Mouse (Mus musculus): ENCODE results near the gene Ptgir. TPM values are rescaled to one million over a fixed set of nuclear protein-coding genes. Genes with fewer than 3 reads are reported as not detected.

Ptgir gene
- total and polyA plus RNA-seq, 3 experiments: 1.9 to 5.2 (median 2.9) TPM

DNA sequence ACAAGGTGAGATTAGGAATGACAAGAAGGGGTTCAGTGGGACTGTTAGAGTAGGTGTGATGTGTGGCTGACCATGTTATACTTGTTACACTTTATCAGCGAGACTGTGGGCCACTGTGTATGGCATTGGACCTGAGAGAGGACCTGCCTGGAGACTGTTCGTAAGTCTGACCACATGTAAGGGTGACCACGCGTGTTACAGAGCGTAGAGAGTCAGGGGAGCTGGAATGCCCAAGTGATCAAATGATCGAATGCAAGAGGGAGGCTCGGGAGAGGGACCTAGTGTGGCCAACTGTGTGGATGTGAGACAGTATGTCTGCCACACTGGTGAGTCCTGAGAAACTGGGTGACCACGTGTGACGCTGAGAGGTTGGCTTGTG lies 13.9 kb upstream of the Ptgir start:
- TF ChIP-seq POLR2A (IDR thresholded peaks at IDR 0.05; ENCODE audit: insufficient read depth, low read depth, low read length): no peak
- Histone ChIP-seq H3K79me2 (replicated peaks; ENCODE audit: control insufficient read depth, insufficient read depth, low read length) (no peaks in the 10 kb centered on the region), H3K27me3 (ENCODE audit: control insufficient read depth, insufficient read depth, low read length) (no peaks in the 10 kb centered on the region), H3K4me3 (no peak overlapping the region), H3K27ac (no peak overlapping the region), H3K9ac (ENCODE audit: low read depth, low read length) (no peak overlapping the region), H3K36me3 (ENCODE audit: control insufficient read depth, insufficient read depth, low read length) (no peaks in the 10 kb centered on the region), H3K4me1 (ENCODE audit: control insufficient read depth, insufficient read depth, low read length) (no peaks in the 10 kb centered on the region; the same call in 1 of the 2 replicates)
- intact Hi-C loops (cut with DNase I): loop anchor here (1.0 to 5.0 kb wide), 3 partner anchors 18 to 145 kb away; no protein-coding TSS in a partner anchor
- WGBS: 37% methylated on average over 9 of the region's 9 CpGs
- no peak for DNase-seq

DNA sequence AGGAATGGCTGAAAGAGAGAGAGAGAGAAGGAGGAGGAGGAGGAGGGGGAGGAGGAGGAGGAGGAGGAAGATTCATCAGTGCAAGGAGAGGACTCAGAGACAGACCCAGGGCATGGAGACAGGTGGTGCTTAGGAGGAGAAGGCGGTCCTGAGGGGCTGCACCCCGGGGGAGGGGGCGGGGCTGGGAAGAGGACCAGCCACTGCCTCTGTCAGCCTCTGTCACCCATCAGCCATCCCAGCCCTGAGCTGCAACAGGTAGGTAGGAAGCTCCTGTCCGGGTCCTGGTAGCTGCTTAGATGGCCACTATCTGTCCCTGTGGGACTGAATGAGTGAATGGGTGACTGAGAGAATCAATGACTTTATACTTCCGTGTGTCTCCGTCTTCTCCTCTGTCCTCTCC lies 12.7 kb upstream of the Ptgir start:
- DNase-seq: no peak
- H3K4me1 ChIP-seq (ENCODE audit: control insufficient read depth, insufficient read depth, low read length): no peaks in the 10 kb centered on the region; the same call in 1 of the 2 replicates
- no peak for TF ChIP-seq EP300 (IDR thresholded peaks at IDR 0.05; ENCODE audit: insufficient read depth, low read depth, low read length)
- no peak for TF ChIP-seq POLR2A (IDR thresholded peaks at IDR 0.05; ENCODE audit: insufficient read depth, low read depth, low read length)
- no peak for TF ChIP-seq CTCF (IDR thresholded peaks at IDR 0.05)
- intact Hi-C loops (cut with DNase I): loop anchor here (2.0 to 5.0 kb wide), 2 partner anchors 81 to 146 kb away; no protein-coding TSS in a partner anchor
- no peaks in the 10 kb centered on the region for H3K27me3 ChIP-seq (ENCODE audit: control insufficient read depth, insufficient read depth, low read length)
- H3K27ac ChIP-seq: no peak overlapping the region
- 25% methylated on average over 5 of the region's 6 CpGs for WGBS
- H3K79me2 ChIP-seq (replicated peaks; ENCODE audit: control insufficient read depth, insufficient read depth, low read length): no peaks in the 10 kb centered on the region
- no peak overlapping the region for H3K9ac ChIP-seq (ENCODE audit: low read depth, low read length)
- H3K36me3 ChIP-seq (ENCODE audit: control insufficient read depth, insufficient read depth, low read length): no peaks in the 10 kb centered on the region
- no peak overlapping the region for H3K4me3 ChIP-seq

DNA sequence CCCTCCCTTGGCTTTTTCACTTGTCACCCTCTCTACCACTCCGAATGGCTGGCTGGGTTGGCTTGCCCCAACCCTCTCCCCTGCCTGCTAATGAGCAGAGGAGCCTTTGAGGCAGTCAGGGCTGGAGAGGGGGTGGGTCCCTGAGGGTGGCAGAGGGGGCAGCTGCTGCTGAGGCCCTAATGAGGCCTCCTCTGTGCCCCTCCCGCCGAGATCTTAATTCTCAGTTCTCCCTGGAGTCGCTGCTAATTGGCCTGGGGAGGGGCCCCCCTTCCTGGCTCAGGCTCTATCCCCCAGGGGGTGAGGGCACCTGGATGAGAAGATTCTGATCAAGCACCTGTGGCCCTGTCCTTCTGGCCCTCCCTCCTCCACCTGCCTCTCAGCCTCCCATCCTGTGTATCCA lies 12.0 kb upstream of the Ptgir start:
- no peak for TF ChIP-seq POLR2A (IDR thresholded peaks at IDR 0.05; ENCODE audit: insufficient read depth, low read depth, low read length)
- no peak for TF ChIP-seq EP300 (IDR thresholded peaks at IDR 0.05; ENCODE audit: insufficient read depth, low read depth, low read length)
- TF ChIP-seq CTCF (IDR thresholded peaks at IDR 0.05): no peak
- Histone ChIP-seq H3K9ac (ENCODE audit: low read depth, low read length) (no peak overlapping the region), H3K4me3 (no peak overlapping the region), H3K36me3 (ENCODE audit: control insufficient read depth, insufficient read depth, low read length) (no peaks in the 10 kb centered on the region), H3K27ac (no peak overlapping the region), H3K27me3 (ENCODE audit: control insufficient read depth, insufficient read depth, low read length) (no peaks in the 10 kb centered on the region), H3K79me2 (replicated peaks; ENCODE audit: control insufficient read depth, insufficient read depth, low read length) (no peaks in the 10 kb centered on the region), H3K4me1 (ENCODE audit: control insufficient read depth, insufficient read depth, low read length) (no peaks in the 10 kb centered on the region; the same call in 1 of the 2 replicates)
- intact Hi-C loops (cut with DNase I): loop anchor here (5.0 kb wide), 1 partner anchor 147 kb away; no protein-coding TSS in a partner anchor
- 27% methylated on average over 4 of the region's 4 CpGs for WGBS
- no peak for DNase-seq

DNA sequence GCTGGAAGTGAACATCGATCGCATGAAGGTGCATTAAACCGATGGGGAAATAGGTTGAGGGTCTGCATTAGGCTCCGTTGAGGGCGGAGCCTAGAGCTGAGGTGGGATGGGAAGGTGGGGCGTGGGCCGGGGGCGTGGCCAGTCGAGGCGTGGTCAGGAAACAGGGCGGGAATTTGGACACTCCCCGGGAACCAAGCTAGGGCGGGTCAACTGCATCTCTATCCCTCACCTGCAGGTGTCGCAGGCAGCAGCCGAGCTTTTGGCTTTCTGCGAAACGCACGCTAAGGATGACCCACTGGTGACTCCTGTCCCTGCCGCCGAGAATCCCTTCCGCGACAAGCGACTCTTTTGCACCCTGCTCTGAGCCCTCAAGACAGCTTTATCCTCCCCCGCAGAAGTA lies 11.3 kb upstream of the Ptgir start:
- peak; percentile 80 to 84 for DNase-seq
- intact Hi-C loops (cut with DNase I): loop anchor here (1.0 to 5.0 kb wide), 2 partner anchors 18 to 148 kb away; no protein-coding TSS in a partner anchor
- TF ChIP-seq EP300 (IDR thresholded peaks at IDR 0.05; ENCODE audit: insufficient read depth, low read depth, low read length) (no peak), CTCF (IDR thresholded peaks at IDR 0.05) (peak; percentile 93), POLR2A (IDR thresholded peaks at IDR 0.05; ENCODE audit: insufficient read depth, low read depth, low read length) (no peak)
- H3K27me3 ChIP-seq (ENCODE audit: control insufficient read depth, insufficient read depth, low read length): no peaks in the 10 kb centered on the region
- H3K27ac ChIP-seq: no peak overlapping the region
- no peaks in the 10 kb centered on the region for H3K79me2 ChIP-seq (replicated peaks; ENCODE audit: control insufficient read depth, insufficient read depth, low read length)
- H3K4me3 ChIP-seq: no peak overlapping the region
- no peaks in the 10 kb centered on the region; the same call in 1 of the 2 replicates for H3K4me1 ChIP-seq (ENCODE audit: control insufficient read depth, insufficient read depth, low read length)
- H3K9ac ChIP-seq (ENCODE audit: low read depth, low read length): no peak overlapping the region
- no peaks in the 10 kb centered on the region for H3K36me3 ChIP-seq (ENCODE audit: control insufficient read depth, insufficient read depth, low read length)
- WGBS: 2% methylated on average over 24 of the region's 24 CpGs

DNA sequence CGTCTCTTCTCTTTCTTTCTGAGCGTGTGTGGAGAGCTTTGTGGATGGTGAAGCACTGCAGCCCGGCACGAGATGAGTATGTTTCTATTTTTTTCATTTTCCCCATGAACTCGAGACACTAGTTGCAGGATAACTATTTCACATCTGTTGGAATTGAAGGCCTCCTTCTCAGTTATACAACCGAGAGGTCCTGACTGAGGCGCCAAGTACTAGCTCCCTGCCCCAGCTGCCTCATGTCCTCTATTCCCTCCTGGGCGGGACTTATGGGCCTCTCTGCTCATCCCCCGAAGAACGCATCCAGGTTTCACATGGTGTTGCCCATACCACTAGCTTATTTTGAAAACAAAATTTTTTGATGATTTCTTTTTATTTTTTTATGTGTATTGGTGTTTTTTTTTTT lies 10.8 kb upstream of the Ptgir start:
- no peak overlapping the region for H3K4me3 ChIP-seq

DNA sequence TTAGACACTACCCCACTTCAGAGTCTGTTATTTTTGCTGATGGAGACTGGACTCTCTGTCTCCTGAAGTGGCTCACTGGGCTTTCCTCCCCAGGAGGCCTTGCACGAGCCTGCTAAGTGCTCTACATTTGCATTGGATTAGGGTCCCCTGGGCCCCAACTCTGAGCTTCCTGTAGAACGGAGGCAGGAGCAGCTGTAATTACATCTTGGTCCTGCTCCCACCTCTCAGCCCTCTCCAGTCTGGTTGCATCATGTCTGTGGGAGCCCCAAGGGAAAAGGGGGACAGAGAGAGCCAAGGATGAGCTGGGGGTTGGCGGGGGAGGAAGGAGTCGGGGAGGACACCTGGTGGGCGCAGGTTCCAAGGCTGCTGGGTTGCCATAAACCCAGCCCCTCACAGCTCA lies 5.8 kb upstream of the Ptgir start:
- intact Hi-C loops (cut with DNase I): no loop called here
- peak in 1 of 2 experiments; percentile 26 for DNase-seq
- H3K27me3 ChIP-seq (ENCODE audit: control insufficient read depth, insufficient read depth, low read length): no peaks in the 10 kb centered on the region
- H3K4me1 ChIP-seq (ENCODE audit: control insufficient read depth, insufficient read depth, low read length): peaks cover under 1% of the 10 kb centered on the region; the same call in 1 of the 2 replicates
- no peaks in the 10 kb centered on the region for H3K36me3 ChIP-seq (ENCODE audit: control insufficient read depth, insufficient read depth, low read length)
- 37% methylated on average over 5 of the region's 5 CpGs for WGBS
- H3K9ac ChIP-seq (ENCODE audit: low read depth, low read length): no peak overlapping the region
- no peak overlapping the region for H3K27ac ChIP-seq
- TF ChIP-seq EP300 (IDR thresholded peaks at IDR 0.05; ENCODE audit: insufficient read depth, low read depth, low read length): no peak
- TF ChIP-seq POLR2A (IDR thresholded peaks at IDR 0.05; ENCODE audit: insufficient read depth, low read depth, low read length): no peak
- no peak for TF ChIP-seq CTCF (IDR thresholded peaks at IDR 0.05)
- H3K4me3 ChIP-seq: no peak overlapping the region
- no peaks in the 10 kb centered on the region for H3K79me2 ChIP-seq (replicated peaks; ENCODE audit: control insufficient read depth, insufficient read depth, low read length)

More for the DNA sequence above, 10.8 kb upstream of the Ptgir start:
- H3K4me1 ChIP-seq (ENCODE audit: control insufficient read depth, insufficient read depth, low read length): no peaks in the 10 kb centered on the region; the same call in 1 of the 2 replicates
- 32% methylated on average over 10 of the region's 10 CpGs for whole genome bisulfite sequencing
- H3K9ac ChIP-seq (ENCODE audit: low read depth, low read length): no peak overlapping the region
- TF ChIP-seq CTCF (IDR thresholded peaks at IDR 0.05) (no peak), POLR2A (IDR thresholded peaks at IDR 0.05; ENCODE audit: insufficient read depth, low read depth, low read length) (no peak), EP300 (IDR thresholded peaks at IDR 0.05; ENCODE audit: insufficient read depth, low read depth, low read length) (no peak)
- no peaks in the 10 kb centered on the region for H3K27me3 ChIP-seq (ENCODE audit: control insufficient read depth, insufficient read depth, low read length)
- H3K79me2 ChIP-seq (replicated peaks; ENCODE audit: control insufficient read depth, insufficient read depth, low read length): no peaks in the 10 kb centered on the region
- intact Hi-C loops (cut with DNase I): loop anchor here (1.0 kb wide), 1 partner anchor 18 kb away; no protein-coding TSS in a partner anchor
- DNase-seq: no peak
- H3K36me3 ChIP-seq (ENCODE audit: control insufficient read depth, insufficient read depth, low read length): no peaks in the 10 kb centered on the region
- no peak overlapping the region; the same call in 1 of the 2 replicates for H3K27ac ChIP-seq

All from heart, adult 2 months (tissue).